Mouse (Mus musculus): ENCODE results near the gene Olfr183.
"Not testable (repeated sequence)": the region's sequence is repeated elsewhere in the genome, so short reads cannot be mapped to it uniquely, and the experiment has no call there.

Gene Olfr183

DNA sequence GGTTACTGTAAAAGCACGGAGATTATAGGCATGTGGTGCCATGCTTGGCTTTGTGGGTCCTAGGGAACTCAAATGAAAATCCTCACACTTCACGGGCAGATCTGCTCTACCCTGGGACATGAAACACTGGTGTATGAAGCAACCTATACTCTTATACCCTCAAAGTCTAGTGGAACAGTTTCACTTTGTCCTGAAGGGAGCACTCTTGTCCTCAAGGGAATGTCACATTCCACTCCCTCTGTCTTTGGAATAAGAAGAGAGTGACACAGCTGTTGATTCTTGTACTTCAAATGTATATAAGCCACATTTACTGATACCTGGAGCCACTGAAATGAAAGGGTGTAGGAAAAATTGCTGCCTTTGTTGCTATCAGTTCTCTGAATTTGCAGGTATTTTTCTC lies at the start of gene Olfr183:
Olfr183 (plus strand) TSS at position 301 of the 400 bp plus-strand sequence.
- in situ Hi-C loops (cut with MboI; ENCODE audit: low sequenced_read_pairs) = no loop called here

DNA sequence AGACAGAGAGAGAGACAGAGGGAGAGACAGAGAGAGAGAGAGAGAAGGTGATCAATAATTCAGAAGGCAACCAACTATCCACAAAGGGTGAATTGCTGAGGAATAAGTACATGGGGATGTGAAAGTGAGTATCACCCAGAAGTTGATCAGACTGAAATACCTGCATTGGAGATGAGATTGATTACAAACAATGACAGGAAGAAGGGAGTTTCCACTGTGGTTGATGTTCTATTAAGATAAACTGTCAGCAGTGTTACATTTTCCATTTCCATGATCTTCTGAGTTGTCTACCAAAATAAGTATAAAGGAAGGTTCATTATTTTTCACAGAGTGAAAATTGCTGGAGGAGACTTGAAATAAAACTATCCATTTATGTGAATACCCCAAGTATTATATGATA lies 12.0 kb downstream of the Olfr183 start:
- in situ Hi-C loops (cut with MboI; ENCODE audit: low sequenced_read_pairs) = no loop called here

GRCm38 (mm10) chr16:59013357-59014018 lies 18.3 kb downstream of the Olfr183 start:
- in situ Hi-C loops (cut with MboI; ENCODE audit: low sequenced_read_pairs) = no loop called here

DNA sequence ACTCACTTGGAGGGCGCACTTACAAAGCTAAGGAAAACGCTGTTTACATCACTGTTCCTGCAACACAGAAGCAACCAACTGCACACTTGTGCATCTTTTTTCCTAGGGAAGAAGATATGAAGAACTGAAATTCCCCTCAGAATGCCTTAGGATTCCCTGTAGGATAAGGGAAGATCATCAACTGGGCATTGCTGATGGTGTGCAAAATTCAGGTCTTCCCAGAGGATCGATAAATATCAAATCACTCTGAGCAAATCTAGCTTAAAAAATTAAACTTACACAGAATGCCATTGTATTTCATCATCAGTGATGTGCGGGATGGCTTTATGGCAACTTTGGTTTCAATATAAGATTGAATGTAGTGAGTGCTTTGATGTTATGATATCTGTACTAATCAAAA lies 35.0 kb downstream of the Olfr183 start, which contains the start of gene Olfr186:
Olfr186 (minus strand) TSS at position 101 of the 400 bp plus-strand sequence.
- in situ Hi-C loops (cut with MboI; ENCODE audit: low sequenced_read_pairs) = no loop called here

GRCm38 (mm10) chr16:59039710-59040109 lies 44.6 kb downstream of the Olfr183 start, which contains the start of gene Olfr187:
Olfr187 (minus strand) TSS chr16:59039767.
- in situ Hi-C loops (cut with MboI; ENCODE audit: low sequenced_read_pairs) = no loop called here

- in situ Hi-C loops (cut with MboI; ENCODE audit: low sequenced_read_pairs) = no loop called here
Observed at GRCm38 (mm10) chr16:59045835-59046234, 50.7 kb downstream of the Olfr183 start.

- in situ Hi-C loops (cut with MboI; ENCODE audit: low sequenced_read_pairs) = no loop called here
Observed at GRCm38 (mm10) chr16:59047579-59047978, 52.4 kb downstream of the Olfr183 start.

DNA sequence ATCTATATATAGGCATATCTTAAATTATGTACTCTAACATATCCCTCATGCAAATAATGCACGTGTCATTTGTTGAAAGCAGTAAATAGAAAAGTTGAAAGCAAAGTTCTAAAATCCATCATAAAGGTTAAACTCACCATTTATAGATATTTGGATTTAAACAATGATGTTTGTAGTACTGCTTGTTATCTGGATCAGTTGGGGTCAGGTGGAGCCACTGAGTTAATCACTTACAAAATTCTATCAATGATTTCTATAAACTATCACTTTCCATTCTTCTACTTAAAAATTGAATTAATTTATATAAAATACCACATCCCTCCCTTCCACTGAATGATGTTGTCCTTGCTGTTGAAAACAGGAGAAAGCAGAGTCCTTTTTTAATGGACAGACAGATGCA lies 53.7 kb downstream of the Olfr183 start:
- in situ Hi-C loops (cut with MboI; ENCODE audit: low sequenced_read_pairs) = no loop called here

DNA sequence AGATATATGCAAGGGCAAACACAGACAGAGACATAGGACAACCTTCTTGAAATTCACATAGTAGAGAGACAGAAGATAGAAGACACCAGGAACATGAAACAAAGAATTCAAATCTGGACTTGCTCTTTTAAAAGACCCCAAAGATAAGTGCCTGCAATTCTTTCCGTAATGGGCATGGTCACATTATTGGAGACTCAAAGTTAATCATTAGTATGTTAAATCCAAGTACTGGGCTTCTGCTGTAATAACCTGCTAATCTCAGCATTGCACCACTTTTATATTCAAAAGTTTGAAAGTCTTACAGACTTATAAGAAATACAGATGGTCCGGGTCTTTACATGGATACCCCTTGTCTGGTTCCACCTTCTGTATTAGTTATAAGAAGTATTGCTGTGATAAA lies 54.1 kb downstream of the Olfr183 start:
- in situ Hi-C loops (cut with MboI; ENCODE audit: low sequenced_read_pairs) = not testable (repeated sequence)
